Mouse (Mus musculus) liver, adult 2 months (tissue): ENCODE results near the gene Tmem120a. TPM values are rescaled to one million over a fixed set of nuclear protein-coding genes. Genes with fewer than 3 reads are reported as not detected.
A peak's percentile ranks its signal among the peaks of the same experiment; 100 is the strongest.

Experiments used
- DNase-seq: peaks from one replicate; pipeline ENCODE4 v3.0.0-alpha.2; 2011; ENCODE audit warnings: low read depth, low spot score; ENCODE audit errors: extremely low read depth
- H3K27ac ChIP-seq: fragments of 200-500 bp; replicated peaks from 2 replicates; pipeline ENCODE4 v1.5.1; 2012; ENCODE audit warnings: low read depth, mild to moderate bottlenecking, control low read depth, inconsistent platforms, low read length; ENCODE audit not compliant: insufficient read depth
- H3K27me3 ChIP-seq: fragments of 200-500 bp; 2 replicates; pipeline ENCODE4 v1.6.1; 2012; ENCODE audit warnings: mild to moderate bottlenecking, moderate library complexity, low read length, inconsistent platforms; ENCODE audit not compliant: control insufficient read depth, insufficient read depth
- H3K36me3 ChIP-seq: fragments of 200-500 bp; 2 replicates; pipeline ENCODE4 v1.6.1; 2012; ENCODE audit warnings: low read length, inconsistent platforms; ENCODE audit not compliant: control insufficient read depth, insufficient read depth
- H3K4me1 ChIP-seq: fragments of 200-500 bp; 2 replicates; pipeline ENCODE4 v1.6.1; 2011; ENCODE audit warnings: low read length; ENCODE audit not compliant: control insufficient read depth, insufficient read depth
- H3K4me3 ChIP-seq: fragments of 200-500 bp; 2 replicates; pipeline ENCODE4 v1.5.1; 2011; ENCODE audit warnings: low read depth, mild to moderate bottlenecking, control low read depth, low read length, moderate library complexity; ENCODE audit not compliant: insufficient read depth
- H3K79me2 ChIP-seq: fragments of 200-500 bp; 2 replicates; pipeline ENCODE4 v1.6.1; 2012; ENCODE audit warnings: inconsistent platforms, mild to moderate bottlenecking, low read length, moderate library complexity; ENCODE audit not compliant: control insufficient read depth, insufficient read depth
- H3K9ac ChIP-seq: fragments of 200-500 bp; 2 replicates; pipeline ENCODE4 v1.6.1; 2012; ENCODE audit warnings: low read depth, mild to moderate bottlenecking, control low read depth, inconsistent platforms, low read length
- CTCF ChIP-seq: fragments of 200-500 bp; IDR thresholded peaks from 2 replicates; pipeline ENCODE4 v1.5.1; 2011; ENCODE audit warnings: low read depth, low read length, control low read depth
- POLR2A ChIP-seq: fragments of 200-500 bp; IDR thresholded peaks from 2 replicates; pipeline ENCODE4 v1.6.1; 2011; ENCODE audit warnings: low read length, control low read depth; ENCODE audit not compliant: insufficient read depth; ENCODE audit errors: extremely low read depth
- WGBS: fragments of 180-500 bp; shearing (Covaris S2); methylation state at CpG from one replicate; pipeline ENCODE4 v1.1.7; 2018; 5-methylcytosine and 5-hydroxymethylcytosine counted together
- polyA plus RNA-seq: library from polyadenylated mRNA; depleted of rRNA; stranded (reverse); fragments of >200 nt; gene quantifications from 2 replicates; pipeline ENCODE4 v1.2.3, GENCODE M21; 2012
- total RNA-seq: library from RNA; depleted of rRNA; stranded (reverse); fragments of >200 nt; gene quantifications from 2 replicates; pipeline ENCODE4 v1.2.3, GENCODE M21; 2014

Gene Tmem120a
- total and polyA plus RNA-seq, 2 experiments, result 52.9 to 55.2 TPM

DNA sequence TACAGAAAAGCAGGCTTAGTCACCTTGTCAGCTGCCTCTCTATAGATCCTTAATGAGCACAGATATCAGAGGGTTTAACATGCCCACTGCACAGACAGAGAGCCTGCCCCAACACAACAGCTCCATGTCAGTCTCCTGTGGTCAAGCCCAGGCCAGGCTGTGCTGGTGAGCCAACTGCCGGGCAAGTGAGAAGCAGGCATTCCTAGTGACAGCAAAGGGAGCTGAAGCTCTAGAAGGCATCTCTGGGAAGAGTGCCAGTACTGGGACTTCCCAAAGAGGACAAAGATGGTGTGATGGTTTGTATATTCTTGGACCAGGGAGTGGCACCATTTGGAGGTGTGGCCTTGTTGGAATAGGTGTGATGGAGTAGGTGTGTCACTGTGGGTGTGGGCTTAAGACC, 6.8 kb upstream of the Tmem120a start:
- Histone ChIP-seq H3K27ac (no peak overlapping the region), H3K9ac (no peak overlapping the region), H3K79me2 (no peaks in the 10 kb centered on the region), H3K36me3 (no peaks in the 10 kb centered on the region), H3K4me1 (no peaks in the 10 kb centered on the region), H3K4me3 (no peak overlapping the region), H3K27me3 (no peaks in the 10 kb centered on the region)
- no peak for DNase-seq
- TF ChIP-seq CTCF, result no peak
- TF ChIP-seq POLR2A, result no peak
- WGBS, result 83% methylated on average over 1 of the region's 1 CpGs

DNA sequence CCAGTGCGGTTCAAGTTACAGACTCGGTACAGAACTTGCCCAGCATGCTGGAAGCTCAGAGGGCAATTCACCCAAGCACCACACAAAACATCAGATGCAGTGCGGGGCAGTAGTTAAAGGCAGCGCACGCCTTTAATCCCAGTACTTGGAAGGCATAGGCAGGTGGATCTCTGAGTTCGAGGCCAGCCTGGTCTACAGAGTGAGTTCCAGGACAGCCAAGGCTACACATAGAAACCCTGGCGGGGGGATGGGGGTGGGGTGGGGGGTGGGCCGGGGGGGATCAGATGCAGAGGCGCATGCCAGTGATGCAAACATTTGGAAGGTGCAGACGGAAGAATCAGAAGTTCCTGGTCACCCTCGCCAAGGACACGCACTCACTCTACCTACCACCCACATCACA, 494 bp upstream of the Tmem120a start:
- Histone ChIP-seq H3K36me3 (peaks cover 5% of the 10 kb centered on the region; the same call in 1 of the 2 replicates), H3K9ac (peak overlapping the region; percentile 65), H3K4me3 (peak overlapping the region; percentile 40; the same call in 1 of the 2 replicates), H3K4me1 (peaks cover 12% of the 10 kb centered on the region; the same call in 1 of the 2 replicates), H3K27me3 (no peaks in the 10 kb centered on the region), H3K79me2 (no peaks in the 10 kb centered on the region), H3K27ac (peak overlapping the region; percentile 75)
- no peak for DNase-seq
- WGBS, result 41% methylated on average over 12 of the region's 12 CpGs
- TF ChIP-seq POLR2A, result no peak

- WGBS, result 11% methylated on average over 18 of the region's 18 CpGs
- Histone ChIP-seq H3K4me1 (peaks cover 12% of the 10 kb centered on the region; the same call in 1 of the 2 replicates), H3K9ac (peak overlapping the region; percentile 94), H3K4me3 (peak overlapping the region; percentile 95), H3K36me3 (peaks cover 5% of the 10 kb centered on the region; the same call in 1 of the 2 replicates), H3K79me2 (no peaks in the 10 kb centered on the region), H3K27ac (peak overlapping the region; percentile 89), H3K27me3 (no peaks in the 10 kb centered on the region)
- peak; percentile 88 for DNase-seq
- TF ChIP-seq POLR2A (no peak), CTCF (no peak)
Observed at GRCm38 (mm10) chr5:135742941-135743740, 1.1 kb downstream of the Tmem120a start.

DNA sequence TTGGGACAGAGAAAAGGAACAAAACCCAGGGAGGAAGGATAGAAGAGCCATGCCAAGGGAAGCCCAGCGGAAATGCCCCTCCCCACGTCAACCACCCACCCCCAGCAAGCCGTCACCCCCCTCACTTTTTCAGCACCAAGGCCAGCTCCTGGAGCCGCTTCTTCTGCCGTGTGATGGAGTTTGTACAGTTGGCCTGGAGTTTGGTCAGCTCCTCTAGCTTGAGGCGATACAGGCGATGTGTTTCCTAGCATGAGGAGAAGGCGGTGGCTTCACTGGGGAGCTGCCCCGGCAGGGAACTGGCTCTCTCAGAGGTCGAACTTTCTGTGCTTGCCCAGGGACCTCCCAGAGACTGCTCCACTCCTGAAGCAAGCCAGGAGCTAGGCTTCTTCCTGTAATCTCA, 2.1 kb downstream of the Tmem120a start:
- WGBS, result 39% methylated on average over 10 of the region's 10 CpGs
- H3K27ac ChIP-seq, result no peak overlapping the region; the same call in 1 of the 2 replicates
- H3K79me2 ChIP-seq, result no peaks in the 10 kb centered on the region
- H3K4me3 ChIP-seq, result no peak overlapping the region
- peaks cover 12% of the 10 kb centered on the region; the same call in 1 of the 2 replicates for H3K4me1 ChIP-seq
- no peaks in the 10 kb centered on the region for H3K27me3 ChIP-seq
- TF ChIP-seq POLR2A (no peak), CTCF (no peak)
- no peak for DNase-seq
- no peak overlapping the region for H3K9ac ChIP-seq
- H3K36me3 ChIP-seq, result peaks cover 5% of the 10 kb centered on the region; the same call in 1 of the 2 replicates

- Histone ChIP-seq H3K9ac (no peak overlapping the region), H3K36me3 (peaks cover 19% of the 10 kb centered on the region; the same call in 1 of the 2 replicates), H3K27ac (no peak overlapping the region), H3K79me2 (no peaks in the 10 kb centered on the region), H3K4me3 (no peak overlapping the region), H3K4me1 (peaks cover 7% of the 10 kb centered on the region; the same call in 1 of the 2 replicates), H3K27me3 (no peaks in the 10 kb centered on the region)
- TF ChIP-seq POLR2A, result no peak
- TF ChIP-seq CTCF, result no peak
- 33% methylated on average over 6 of the region's 6 CpGs for WGBS
- DNase-seq, result no peak
Observed at GRCm38 (mm10) chr5:135738266-135738665, 6.0 kb downstream of the Tmem120a start.

DNA sequence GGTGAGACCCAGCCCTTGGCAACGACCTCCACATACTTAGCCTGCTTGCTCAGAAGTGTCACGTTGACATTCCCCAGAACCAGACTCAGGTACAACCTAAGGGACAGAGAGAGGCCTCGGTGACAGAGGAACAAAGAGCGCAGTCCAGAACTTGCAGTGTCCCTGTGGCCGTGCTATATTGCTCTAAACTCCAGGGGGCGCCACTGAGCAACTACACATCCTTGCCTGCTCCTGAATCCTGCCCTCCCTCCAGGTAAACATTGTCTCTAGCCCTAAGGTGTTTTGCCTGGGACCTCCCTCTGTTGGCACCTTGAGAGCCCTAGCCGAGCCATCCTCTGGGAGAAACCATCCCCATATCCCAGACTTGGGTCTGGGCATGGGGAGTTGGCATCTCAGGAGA, 7.1 kb downstream of the Tmem120a start:
- Histone ChIP-seq H3K27me3 (no peaks in the 10 kb centered on the region), H3K36me3 (peaks cover 30% of the 10 kb centered on the region), H3K9ac (no peak overlapping the region), H3K4me1 (no peaks in the 10 kb centered on the region), H3K27ac (no peak overlapping the region), H3K4me3 (no peak overlapping the region), H3K79me2 (no peaks in the 10 kb centered on the region)
- no peak for TF ChIP-seq POLR2A
- TF ChIP-seq CTCF, result peak; percentile 81
- no peak for DNase-seq
- 71% methylated on average over 7 of the region's 7 CpGs for WGBS
